Mouse (Mus musculus) kidney, postnatal 25 days (tissue): Measurements from ENCODE around the gene Zfp933.
"Not testable (repeated sequence)": the region's sequence is repeated elsewhere in the genome, so short reads cannot be mapped to it uniquely, and the experiment has no call there.

Source experiments
- DNase-seq, 2 experiments: peaks; one replicate each; pipeline ENCODE4 v3.0.0; 2021; ENCODE audit warnings: mixed read lengths in 2 of 2

Gene Zfp933

GRCm38 (mm10) chr4:147850776-147851175 is 2.6 kb upstream of the Zfp933 start:
- no peak for DNase-seq

- no peak for DNase-seq
Observed at GRCm38 (mm10) chr4:147848584-147848991, 422 bp upstream of the Zfp933 start.

GRCm38 (mm10) chr4:147842871-147843270 is 5.3 kb downstream of the Zfp933 start:
- DNase-seq: no peak

GRCm38 (mm10) chr4:147839282-147839681 is 8.9 kb downstream of the Zfp933 start:
- peak in 1 of 2 experiments; percentile 68 for DNase-seq

- no peak for DNase-seq
Observed at GRCm38 (mm10) chr4:147824389-147824788, 23.8 kb downstream of the Zfp933 start.

GRCm38 (mm10) chr4:147821414-147821813 is 26.8 kb downstream of the Zfp933 start:
- not testable (repeated sequence) for DNase-seq

GRCm38 (mm10) chr4:147819659-147820058 is 28.5 kb downstream of the Zfp933 start:
- not testable (repeated sequence) for DNase-seq

- DNase-seq: no peak
Observed at GRCm38 (mm10) chr4:147814592-147815167, 33.5 kb downstream of the Zfp933 start.

- no peak for DNase-seq
Observed at GRCm38 (mm10) chr4:147813249-147813765, 34.9 kb downstream of the Zfp933 start.

GRCm38 (mm10) chr4:147809966-147810304 is 38.2 kb downstream of the Zfp933 start:
- DNase-seq: not testable (repeated sequence)

GRCm38 (mm10) chr4:147809292-147809965 is 38.7 kb downstream of the Zfp933 start, which contains the start of gene Zfp984:
Zfp984 (minus strand) TSS chr4:147809788.
- DNase-seq: peak; percentile 51 to 56

GRCm38 (mm10) chr4:147808483-147808882 is 39.7 kb downstream of the Zfp933 start:
- DNase-seq: not testable (repeated sequence)

GRCm38 (mm10) chr4:147795308-147795707 is 52.9 kb downstream of the Zfp933 start:
- DNase-seq: not testable (repeated sequence)

- DNase-seq: not testable (repeated sequence)
Observed at GRCm38 (mm10) chr4:147794026-147794665, 54.0 kb downstream of the Zfp933 start.

- DNase-seq: not testable (repeated sequence)
Observed at GRCm38 (mm10) chr4:147793390-147793916, 54.7 kb downstream of the Zfp933 start.

- DNase-seq: not testable (repeated sequence)
Observed at GRCm38 (mm10) chr4:147791729-147792128, 56.4 kb downstream of the Zfp933 start.
